Mouse (Mus musculus): ENCODE data around the gene Sox5.

Sox5 gene

GRCm38 (mm10) chr6:144042936-144043335 lies 738.8 kb downstream of the Sox5 start:
- no peak for DNase-seq (ENCODE audit: low read depth, low spot score)

DNA sequence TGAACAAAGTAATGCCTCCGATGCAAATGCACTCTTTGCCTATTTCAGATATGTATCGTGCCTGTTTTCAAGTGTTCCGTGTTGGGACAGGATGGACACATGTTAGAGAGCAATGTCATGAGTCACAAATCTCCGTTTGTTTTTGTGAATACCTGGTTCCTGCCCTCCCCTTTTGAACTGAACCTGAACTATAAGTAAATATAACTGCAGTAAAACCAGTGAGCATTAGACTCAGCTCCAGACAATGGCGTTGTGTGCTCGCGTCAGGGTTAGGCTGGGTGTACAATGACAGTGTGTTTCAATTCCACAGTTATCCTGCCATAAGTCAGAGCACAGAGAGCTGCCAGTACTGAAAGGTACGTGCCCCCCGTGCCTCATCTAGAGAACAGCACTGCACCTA lies 739.8 kb downstream of the Sox5 start:
- no peak for DNase-seq (ENCODE audit: low read depth, low spot score)

DNA sequence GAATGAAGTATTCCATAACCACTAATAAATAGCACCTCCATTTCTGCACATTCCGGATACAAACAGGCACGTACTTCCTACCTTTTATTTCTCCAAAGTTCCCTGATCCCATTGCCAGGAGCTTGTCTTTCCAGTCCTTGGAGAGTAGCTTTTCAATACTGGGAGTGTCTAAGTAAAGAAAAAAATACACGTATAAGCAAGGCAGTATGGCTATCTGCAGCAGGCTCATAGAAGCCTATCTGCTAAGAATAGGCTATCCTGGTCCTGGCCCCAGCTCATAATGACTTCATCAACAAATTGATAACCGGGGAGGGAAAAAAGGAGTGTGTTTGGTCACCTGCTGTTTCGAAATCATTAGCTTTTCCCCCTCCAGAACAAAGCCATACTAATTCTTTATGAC lies 740.6 kb downstream of the Sox5 start:
- no peak for DNase-seq (ENCODE audit: low read depth, low spot score)

GRCm38 (mm10) chr6:144040349-144040748 lies 741.4 kb downstream of the Sox5 start:
- DNase-seq (ENCODE audit: low read depth, low spot score): no peak

- DNase-seq (ENCODE audit: low read depth, low spot score): peak; percentile 31
Observed at GRCm38 (mm10) chr6:144039221-144039620, 742.6 kb downstream of the Sox5 start.

DNA sequence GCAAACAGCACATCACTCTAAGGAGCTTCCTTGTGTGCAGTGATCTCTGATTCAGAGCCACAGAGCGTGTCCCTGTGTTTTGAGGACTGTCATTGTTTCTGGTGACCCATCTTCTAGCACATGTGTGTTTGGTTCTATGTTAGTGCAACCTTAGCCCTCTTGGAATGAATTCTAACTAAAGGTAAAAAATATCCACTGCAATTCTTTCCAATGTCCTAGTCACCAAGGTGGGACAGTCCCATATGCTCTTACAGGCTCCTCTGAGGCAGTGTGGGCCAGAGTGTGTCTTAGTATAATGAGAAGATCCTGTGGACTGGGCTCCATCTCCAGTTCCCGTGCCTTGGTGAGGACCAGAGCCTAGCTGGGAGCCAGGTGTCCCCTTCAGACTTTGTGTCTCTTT lies 748.6 kb downstream of the Sox5 start:
- DNase-seq (ENCODE audit: low read depth, low spot score): no peak

DNA sequence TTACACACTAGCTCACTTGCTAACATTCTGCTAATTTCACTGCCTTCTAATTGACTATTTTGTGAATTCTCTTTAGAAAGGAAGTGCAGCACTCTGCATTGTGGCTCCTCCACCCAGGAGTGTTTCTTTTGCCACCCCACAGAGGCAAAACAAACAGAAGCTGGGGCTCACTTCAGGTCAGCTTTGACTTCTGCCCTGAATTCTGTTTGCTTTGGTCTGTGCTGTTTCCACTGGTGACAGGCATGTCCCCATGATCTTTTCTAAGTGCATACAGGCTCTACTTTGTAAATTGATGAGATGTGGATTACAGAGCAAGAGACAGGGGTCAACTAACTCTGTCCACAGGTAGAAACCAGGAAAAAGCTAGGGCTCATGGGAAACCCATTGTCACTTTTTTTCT lies 764.8 kb downstream of the Sox5 start:
- no peak for DNase-seq (ENCODE audit: low read depth, low spot score)

GRCm38 (mm10) chr6:144011880-144012524 lies 769.8 kb downstream of the Sox5 start:
- no peak for DNase-seq (ENCODE audit: low read depth, low spot score)

- no peak for DNase-seq (ENCODE audit: low read depth, low spot score)
Observed at GRCm38 (mm10) chr6:144010995-144011394, 770.8 kb downstream of the Sox5 start.

GRCm38 (mm10) chr6:144010285-144010684 lies 771.5 kb downstream of the Sox5 start:
- peak; percentile 35 for DNase-seq (ENCODE audit: low read depth, low spot score)

GRCm38 (mm10) chr6:144005132-144005531 lies 776.6 kb downstream of the Sox5 start:
- no peak for DNase-seq (ENCODE audit: low read depth, low spot score)

GRCm38 (mm10) chr6:143998201-143998600 lies 783.6 kb downstream of the Sox5 start:
- no peak for DNase-seq (ENCODE audit: low read depth, low spot score)

- no peak for DNase-seq (ENCODE audit: low read depth, low spot score)
Observed at GRCm38 (mm10) chr6:143997616-143998015, 784.2 kb downstream of the Sox5 start.

GRCm38 (mm10) chr6:143995046-143995445 lies 786.7 kb downstream of the Sox5 start:
- no peak for DNase-seq (ENCODE audit: low read depth, low spot score)

DNA sequence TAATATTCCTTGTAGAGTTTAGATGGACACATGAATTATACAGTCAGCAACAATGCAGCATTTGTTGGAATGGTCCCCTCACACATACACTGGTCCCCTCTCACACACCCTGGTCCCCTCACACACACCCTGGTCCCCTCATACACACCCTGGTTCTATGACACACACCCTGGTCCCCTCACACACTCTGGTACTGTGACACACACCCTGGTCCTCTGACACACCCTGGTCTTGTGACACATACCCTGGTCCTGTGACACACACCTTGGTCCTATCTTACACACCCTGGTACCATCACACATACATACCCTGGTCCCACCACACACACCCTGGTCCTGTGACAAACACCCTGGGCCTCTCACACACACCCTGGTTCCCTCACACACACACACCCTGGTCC lies 794.2 kb downstream of the Sox5 start:
- DNase-seq (ENCODE audit: low read depth, low spot score): no peak

DNA sequence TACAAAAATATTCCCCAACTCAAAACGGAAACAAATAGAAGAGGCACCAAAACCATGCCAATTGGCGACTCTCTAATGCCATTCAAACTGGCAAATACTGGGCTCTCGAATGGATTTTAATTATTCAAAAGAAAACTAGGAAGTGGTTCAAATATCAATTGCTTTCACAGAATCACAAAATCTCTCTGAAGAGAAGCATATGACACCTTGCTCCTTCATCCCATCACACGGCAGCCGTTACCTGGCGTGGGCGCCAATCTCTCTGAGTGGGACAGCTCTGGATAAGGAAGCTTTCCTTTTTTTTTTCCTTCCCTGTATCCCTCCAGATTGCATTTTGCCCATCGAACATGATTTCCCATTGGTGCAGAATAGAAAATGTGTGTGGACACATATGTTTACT lies 801.6 kb downstream of the Sox5 start:
- DNase-seq (ENCODE audit: low read depth, low spot score): no peak

DNA sequence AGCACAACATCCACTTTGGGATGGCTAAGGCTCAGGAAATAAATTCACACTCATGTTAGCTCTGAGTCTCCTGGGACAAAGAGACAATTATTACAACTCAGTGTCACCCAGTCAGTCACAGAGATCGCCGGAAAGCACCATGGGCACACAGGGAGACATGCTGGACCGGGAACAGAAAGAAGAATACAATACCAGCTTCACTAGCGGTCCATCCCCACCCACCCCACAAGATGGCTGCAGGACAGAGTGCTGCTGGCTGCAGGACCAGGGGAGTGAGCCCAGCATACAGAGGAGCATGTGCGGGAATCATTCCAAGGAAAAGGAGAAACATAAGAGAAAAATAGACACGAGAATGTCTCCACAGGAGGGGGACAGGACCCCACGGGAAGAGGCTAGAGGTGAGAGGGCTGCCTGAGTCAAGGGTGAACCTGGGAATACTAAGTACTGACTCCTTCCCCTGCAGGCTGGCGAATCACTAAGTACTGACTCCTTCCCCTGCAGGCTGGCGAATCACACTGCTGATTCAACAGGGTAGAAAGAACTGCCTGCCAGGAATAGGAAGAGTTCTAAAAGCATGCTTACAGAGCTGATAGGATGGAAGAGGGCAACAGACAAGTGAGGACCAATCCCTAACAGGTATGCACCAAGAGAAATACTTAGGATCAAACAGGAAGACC lies 813.9 kb downstream of the Sox5 start:
- DNase-seq (ENCODE audit: low read depth, low spot score): peak; percentile 63

- no peak for DNase-seq (ENCODE audit: low read depth, low spot score)
Observed at GRCm38 (mm10) chr6:143960487-143960886, 821.3 kb downstream of the Sox5 start.

DNA sequence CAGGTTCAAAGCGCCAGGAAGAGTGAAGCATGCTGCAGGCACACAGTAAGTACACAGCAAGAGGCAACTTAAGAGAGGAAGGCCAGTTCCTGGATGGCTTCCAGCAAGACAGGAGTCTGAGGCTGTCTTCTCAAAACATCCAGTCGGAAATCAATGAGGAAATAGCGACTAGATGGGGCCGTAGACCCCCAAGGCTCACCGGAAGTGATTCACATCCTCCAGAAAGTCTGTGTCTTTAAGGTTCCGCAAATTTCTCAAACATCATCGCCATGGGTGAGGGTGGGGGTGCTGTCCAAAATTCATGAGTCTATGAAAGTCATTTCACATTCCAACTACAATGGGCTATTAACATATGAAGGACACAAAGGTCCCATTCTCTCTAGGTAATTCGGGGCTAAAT lies 821.7 kb downstream of the Sox5 start:
- no peak for DNase-seq (ENCODE audit: low read depth, low spot score)

- DNase-seq (ENCODE audit: low read depth, low spot score): no peak
Observed at GRCm38 (mm10) chr6:143958372-143958771, 823.4 kb downstream of the Sox5 start.

GRCm38 (mm10) chr6:143957063-143957462 lies 824.7 kb downstream of the Sox5 start:
- DNase-seq (ENCODE audit: low read depth, low spot score): peak; percentile 8

- no peak for DNase-seq (ENCODE audit: low read depth, low spot score)
Observed at GRCm38 (mm10) chr6:143948553-143949308, 833.0 kb downstream of the Sox5 start.

DNA sequence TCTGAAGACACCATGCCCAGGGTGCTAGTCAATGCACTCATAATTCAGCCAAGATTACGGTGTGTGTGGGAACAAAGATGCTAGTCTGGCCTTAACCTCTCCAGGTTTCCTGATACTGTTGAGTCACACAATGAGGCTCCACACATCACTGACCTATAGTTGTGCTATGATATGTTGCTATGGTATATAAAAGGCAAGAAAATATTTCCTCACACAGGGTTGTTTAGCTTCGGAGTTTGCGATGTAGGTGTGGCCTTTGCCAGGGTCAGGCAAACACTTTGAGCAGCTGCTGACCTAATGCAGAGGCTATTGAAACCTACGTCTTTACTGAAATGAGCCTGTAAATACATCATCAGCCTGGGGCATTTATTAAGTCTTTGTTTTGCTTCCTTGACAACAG lies 833.7 kb downstream of the Sox5 start:
- no peak for DNase-seq (ENCODE audit: low read depth, low spot score)
